Comparison of ENCODE assay signal across 8 mouse cellular contexts in genomic region chr11:59705113-59705512, GRCm38 (mm10). TPM values are rescaled to one million over a fixed set of nuclear protein-coding genes. Genes with fewer than 3 reads are reported as not detected.
DNase-seq lines count a peak whose midpoint lies in the region; ATAC-seq and TF ChIP-seq lines count a peak whose summit lies in the region.

No protein-coding gene starts in this region.

- WGBS in hindbrain, embryonic 10.5 days: 95% methylated on average over 2 of the region's 2 CpGs
- WGBS in hindbrain, embryonic 13.5 days: 91% methylated on average over 2 of the region's 2 CpGs
- 77% methylated on average over 2 of the region's 2 CpGs for WGBS in heart, embryonic 15.5 days
- WGBS in stomach, postnatal 0 days: 75% methylated on average over 2 of the region's 2 CpGs
- 70% methylated on average over 2 of the region's 2 CpGs for WGBS in intestine, embryonic 16.5 days

- no peak for TF ChIP-seq CTCF in stomach, postnatal 0 days (IDR thresholded peaks at IDR 0.05; ENCODE audit: low read depth)

- H3K27me3 ChIP-seq in hindbrain, embryonic 10.5 days (ENCODE audit: insufficient read depth, poor library complexity, severe bottlenecking): no peaks in the 10 kb centered on the region
- H3K27me3 ChIP-seq in hindbrain, embryonic 13.5 days: no peaks in the 10 kb centered on the region
- H3K27me3 ChIP-seq in heart, embryonic 15.5 days: no peaks in the 10 kb centered on the region
- no peaks in the 10 kb centered on the region for H3K27me3 ChIP-seq in stomach, postnatal 0 days (ENCODE audit: control insufficient read depth, insufficient read depth, low read length)
- no peaks in the 10 kb centered on the region for H3K27me3 ChIP-seq in intestine, embryonic 16.5 days (replicated peaks; ENCODE audit: control insufficient read depth, insufficient read depth, low read length)

- no peak overlapping the region for H3K4me3 ChIP-seq in hindbrain, embryonic 10.5 days
- no peak overlapping the region for H3K4me3 ChIP-seq in hindbrain, embryonic 13.5 days
- H3K4me3 ChIP-seq in heart, embryonic 15.5 days: no peak overlapping the region
- H3K4me3 ChIP-seq in stomach, postnatal 0 days (ENCODE audit: low read depth, low read length): no peak overlapping the region
- no peak overlapping the region for H3K4me3 ChIP-seq in intestine, embryonic 16.5 days (ENCODE audit: low read length)

- DNase-seq in hindbrain, embryonic 10.5 days (ENCODE audit: low spot score): no peak
- DNase-seq in right cerebral cortex, postnatal 10 days (ENCODE audit: low spot score in 2 of 2): peak; percentile 40 to 56
- DNase-seq in right cerebral cortex, postnatal 36 days (ENCODE audit: low spot score in 2 of 2): no peak
- DNase-seq in stomach, postnatal 0 days (ENCODE audit: low spot score): no peak
- DNase-seq in natural killer cell, adult 2 months (ENCODE audit: low spot score in 2 of 2): no peak

- no peaks in the 10 kb centered on the region for H3K9me3 ChIP-seq in hindbrain, embryonic 10.5 days
- no peaks in the 10 kb centered on the region for H3K9me3 ChIP-seq in hindbrain, embryonic 13.5 days
- H3K9me3 ChIP-seq in heart, embryonic 15.5 days (replicated peaks): no peaks in the 10 kb centered on the region
- no peaks in the 10 kb centered on the region for H3K9me3 ChIP-seq in stomach, postnatal 0 days (ENCODE audit: control insufficient read depth, low read length)
- no peaks in the 10 kb centered on the region for H3K9me3 ChIP-seq in intestine, embryonic 16.5 days (ENCODE audit: control insufficient read depth, low read length)

- no peak overlapping the region for H3K9ac ChIP-seq in hindbrain, embryonic 13.5 days
- H3K9ac ChIP-seq in heart, embryonic 15.5 days: no peak overlapping the region
- H3K9ac ChIP-seq in stomach, postnatal 0 days (ENCODE audit: low read length): no peak overlapping the region
- H3K9ac ChIP-seq in intestine, embryonic 16.5 days (ENCODE audit: low read depth, low read length): no peak overlapping the region

- no peak for TF ChIP-seq EP300 in stomach, postnatal 0 days (optimal IDR thresholded peaks at IDR 0.05)

- peaks cover 41% of the 10 kb centered on the region for H3K36me3 ChIP-seq in hindbrain, embryonic 10.5 days
- H3K36me3 ChIP-seq in hindbrain, embryonic 13.5 days: peaks cover 23% of the 10 kb centered on the region
- 0 out of 2 replicates have a peak, but pooled peaks cover 5% of the 10 kb centered on the region for H3K36me3 ChIP-seq in heart, embryonic 15.5 days
- H3K36me3 ChIP-seq in stomach, postnatal 0 days (ENCODE audit: control insufficient read depth, insufficient read depth, low read length): 0 out of 2 replicates have a peak, but pooled peaks cover 4% of the 10 kb centered on the region
- H3K36me3 ChIP-seq in intestine, embryonic 16.5 days (ENCODE audit: control insufficient read depth, insufficient read depth, low read length): no peaks in the 10 kb centered on the region

- no peak for ATAC-seq in hindbrain, embryonic 13.5 days (ENCODE audit: low FRiP score)
- no peak for ATAC-seq in heart, embryonic 15.5 days (replicated peaks; ENCODE audit: insufficient number of reproducible peaks, insufficient read depth, low FRiP score, low read depth)
- ATAC-seq in stomach, postnatal 0 days (ENCODE audit: low FRiP score, low TSS enrichment): no peak
- ATAC-seq in intestine, embryonic 16.5 days: no peak

- peaks cover 41% of the 10 kb centered on the region for H3K4me1 ChIP-seq in hindbrain, embryonic 10.5 days (replicated peaks)
- H3K4me1 ChIP-seq in hindbrain, embryonic 13.5 days (replicated peaks): peaks cover 36% of the 10 kb centered on the region
- H3K4me1 ChIP-seq in heart, embryonic 15.5 days (replicated peaks): peaks cover 51% of the 10 kb centered on the region
- H3K4me1 ChIP-seq in stomach, postnatal 0 days (replicated peaks; ENCODE audit: control insufficient read depth, insufficient read depth): peaks cover 17% of the 10 kb centered on the region; the same call in 1 of the 2 replicates
- peaks cover 22% of the 10 kb centered on the region for H3K4me1 ChIP-seq in intestine, embryonic 16.5 days (ENCODE audit: control insufficient read depth, insufficient read depth, low read length)

- H3K4me2 ChIP-seq in hindbrain, embryonic 13.5 days: no peak overlapping the region
- no peak overlapping the region for H3K4me2 ChIP-seq in heart, embryonic 15.5 days
- no peak overlapping the region for H3K4me2 ChIP-seq in stomach, postnatal 0 days (replicated peaks; ENCODE audit: low read depth)
- no peak overlapping the region for H3K4me2 ChIP-seq in intestine, embryonic 16.5 days (ENCODE audit: low read depth, low read length)

- H3K27ac ChIP-seq in hindbrain, embryonic 10.5 days: 0 out of 2 replicates have a peak overlapping the region, but pooled peaks have one; percentile 8
- no peak overlapping the region for H3K27ac ChIP-seq in hindbrain, embryonic 13.5 days
- H3K27ac ChIP-seq in heart, embryonic 15.5 days: peak overlapping the region; percentile 46
- 0 out of 2 replicates have a peak overlapping the region, but pooled peaks have one; percentile 40 for H3K27ac ChIP-seq in stomach, postnatal 0 days (replicated peaks)
- no peak overlapping the region for H3K27ac ChIP-seq in intestine, embryonic 16.5 days (ENCODE audit: low read length)

RNA-seq across cellular contexts. Expression of gene Mprip, which starts 44.0 kb away (rescaled TPM):
- 28.6 and 32.2 TPM in 2 replicates for polyA plus RNA-seq in hindbrain, embryonic 10.5 days (2016; fragmentation: Nextera tagmentation; extraction: Ambion mirVana)
- polyA plus RNA-seq in hindbrain, embryonic 13.5 days (2015; fragmentation: Nextera tagmentation; extraction: Ambion mirVana): 36.6 and 37.9 TPM in 2 replicates
- 51.1 and 67.3 TPM in 2 replicates for polyA plus RNA-seq in heart, embryonic 15.5 days (2015; fragmentation: Nextera tagmentation; extraction: Ambion mirVana)
- polyA plus RNA-seq in stomach, postnatal 0 days (2015; fragmentation: Nextera tagmentation; extraction: Ambion mirVana): 51.1 and 56.8 TPM in 2 replicates
- 23.9 and 25.2 TPM in 2 replicates for polyA plus RNA-seq in intestine, embryonic 16.5 days (2015; fragmentation: Nextera tagmentation; extraction: Ambion mirVana)

Comparison
In these comparisons a context has a peak if more than half of its experiments do, and no peak if none do; other contexts are left out.
1. DNase-seq: peak in right cerebral cortex, postnatal 10 days (2 of 2); none in hindbrain, embryonic 10.5 days (single experiment), right cerebral cortex, postnatal 36 days (0 of 2), stomach, postnatal 0 days (single experiment) and natural killer cell, adult 2 months (0 of 2).
2. H3K27ac ChIP-seq: peak in hindbrain, embryonic 10.5 days (single experiment), heart, embryonic 15.5 days (single experiment) and stomach, postnatal 0 days (single experiment); none in hindbrain, embryonic 13.5 days (single experiment) and intestine, embryonic 16.5 days (single experiment).